Mouse (Mus musculus) testis, adult 2 months (tissue): ENCODE data around the gene Sult1b1.

Source experiments
- CTCF ChIP-seq: fragments of 200-500 bp; IDR thresholded peaks from 2 replicates; pipeline ENCODE4 v1.5.1; 2012; ENCODE audit warnings: low read depth, mild to moderate bottlenecking, inconsistent platforms, low read length, moderate library complexity; ENCODE audit not compliant: control insufficient read depth, insufficient read depth, insufficient replicate concordance
- POLR2A ChIP-seq: fragments of 200-500 bp; IDR thresholded peaks from 2 replicates; pipeline ENCODE4 v1.6.1; 2012; ENCODE audit warnings: low read depth, mild to moderate bottlenecking, inconsistent platforms, low read length, moderate library complexity; ENCODE audit not compliant: control insufficient read depth

GRCm38 (mm10) chr5:87482160-87482559 is 55.8 kb downstream of the Sult1b1 start, which contains the start of gene Ugt2a2:
- TF ChIP-seq CTCF (no peak), POLR2A (no peak)
